Mouse (Mus musculus) adrenal gland (tissue): ENCODE results near the gene 1700001J03Rik.
"Not testable (repeated sequence)": the region's sequence is repeated elsewhere in the genome, so short reads cannot be mapped to it uniquely, and the experiment has no call there.

Experiments
- intact Hi-C: fragments of 180-260 bp; cut with DNase I; formaldehyde crosslinking; loops from one replicate; pipeline ENCODE4 v1.15.1; 2025

Gene 1700001J03Rik

DNA sequence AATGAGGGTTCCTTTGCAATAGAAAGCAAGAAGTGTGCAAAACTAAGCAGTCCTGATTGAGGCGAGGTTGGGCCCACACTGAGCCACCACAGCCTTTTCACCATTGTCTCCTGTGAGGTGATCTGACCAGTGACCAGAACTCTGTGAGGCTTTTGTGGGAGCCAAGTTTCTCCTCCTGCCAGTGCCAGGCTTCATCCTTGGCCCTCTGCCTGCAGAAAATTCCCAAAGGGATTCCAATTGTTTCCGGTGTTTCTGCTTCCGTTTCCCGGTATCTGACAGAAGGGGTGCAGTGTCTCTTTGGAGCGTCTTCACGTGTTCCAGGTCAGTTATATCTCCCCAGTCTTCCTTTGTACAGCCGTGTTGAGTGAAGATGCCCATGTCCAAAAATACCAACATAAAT, 3.6 kb upstream of the 1700001J03Rik start:
- intact Hi-C loops: no loop called here

- intact Hi-C loops: no loop called here
These were observed 3.0 kb upstream of the 1700001J03Rik start for GRCm38 (mm10) chr5:146188144-146188543.

GRCm38 (mm10) chr5:146187441-146187840, 2.3 kb upstream of the 1700001J03Rik start:
- intact Hi-C loops: loop anchor here (1.0 kb wide), 1 partner anchor 116 kb away; no protein-coding TSS in a partner anchor

- intact Hi-C loops: not testable (repeated sequence)
These were observed 12.4 kb downstream of the 1700001J03Rik start for GRCm38 (mm10) chr5:146172744-146173143.

- intact Hi-C loops: not testable (repeated sequence)
These were observed 14.5 kb downstream of the 1700001J03Rik start, which contains the start of gene Gm6309 for GRCm38 (mm10) chr5:146170621-146171020. Gm6309 (minus strand) TSS chr5:146170721.

GRCm38 (mm10) chr5:146160439-146160838, 24.7 kb downstream of the 1700001J03Rik start, which contains the start of gene Gm5565:
Gm5565 (minus strand) TSS chr5:146160539.
- intact Hi-C loops: not testable (repeated sequence)

DNA sequence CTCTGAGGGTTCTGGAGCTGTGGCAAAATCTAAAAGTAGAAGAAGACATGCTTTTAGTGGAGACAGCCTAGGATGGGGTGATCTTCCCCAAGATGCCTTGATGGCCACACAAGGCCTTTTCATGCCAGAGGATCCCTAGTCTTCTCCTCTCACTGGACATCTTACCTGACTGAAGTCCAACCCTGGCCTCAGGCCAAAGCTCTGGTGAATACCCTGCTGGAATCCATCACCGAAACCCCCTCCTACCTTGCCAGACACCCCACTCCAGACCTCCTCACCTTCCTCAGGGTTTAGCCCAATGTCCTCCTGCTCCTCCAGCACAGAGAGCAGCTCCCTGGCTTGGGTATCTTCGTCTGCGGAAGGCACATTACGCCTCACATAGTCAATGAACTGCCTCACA, 26.8 kb downstream of the 1700001J03Rik start:
- intact Hi-C loops: not testable (repeated sequence)

DNA sequence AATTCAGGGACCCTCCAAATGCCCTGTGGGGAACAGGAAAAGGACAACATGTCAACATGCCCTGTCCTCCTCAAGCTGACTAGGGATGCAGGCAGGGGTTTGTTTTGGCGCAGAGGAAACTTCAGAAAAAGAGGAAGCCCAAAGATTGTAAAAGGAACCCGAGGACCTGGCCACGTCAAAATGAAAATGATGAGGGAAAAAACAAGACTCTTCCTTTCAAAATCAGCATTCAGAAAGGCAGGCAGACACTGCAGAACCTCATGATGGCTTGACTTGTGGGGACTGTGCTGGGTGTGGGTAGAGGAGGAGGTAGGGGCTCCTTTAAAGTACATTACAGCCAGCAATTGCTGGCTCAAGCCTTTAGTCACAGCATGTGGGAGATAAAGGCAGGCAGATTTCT, 34.6 kb downstream of the 1700001J03Rik start:
- intact Hi-C loops: no loop called here

DNA sequence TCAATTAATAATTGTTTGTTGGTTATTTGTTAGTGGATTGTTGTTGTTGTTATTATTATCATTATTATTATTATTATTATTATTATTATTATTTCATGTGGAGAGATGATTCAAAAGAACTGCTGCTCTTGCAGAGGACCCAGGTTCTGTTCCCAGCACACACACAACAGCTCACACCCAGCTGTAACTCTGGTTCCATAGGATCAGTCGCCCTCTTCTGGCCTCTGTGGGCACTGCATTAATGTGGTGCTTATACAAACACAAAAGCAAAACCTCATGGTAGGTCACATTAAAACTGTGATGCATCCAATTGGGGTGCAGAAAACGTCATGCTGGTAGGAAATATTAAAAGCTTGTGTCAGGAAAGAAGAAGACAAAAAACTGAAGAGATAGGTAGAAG, 37.2 kb downstream of the 1700001J03Rik start:
- intact Hi-C loops: no loop called here
